Mouse (Mus musculus) stomach, embryonic 15.5 days (tissue): ENCODE measurements at regions not wholly inside any gene's neighbourhood (a gene's known extent, or its start where the extent isn't known, plus 50 kb on each side); places are given as distances from the start of the nearest gene placed in this dataset.

Source experiments
- ATAC-seq: fragments of 200-750 bp; cut with Nextera tagmentation; 2 replicates; pipeline ENCODE4 v1.8.0; 2017; ENCODE audit warnings: low read depth, moderate number of reproducible peaks, moderate TSS enrichment; ENCODE audit not compliant: insufficient read depth, low FRiP score
- H3K27ac ChIP-seq: fragments of 300-500 bp; sonication (generic); 2 replicates; pipeline ENCODE4 v1.5.1; 2015; ENCODE audit warnings: mild to moderate bottlenecking, inconsistent platforms
- H3K27me3 ChIP-seq: fragments of 300-500 bp; sonication (generic); replicated peaks from 2 replicates; pipeline ENCODE4 v1.6.1; 2015; ENCODE audit warnings: inconsistent platforms
- H3K36me3 ChIP-seq: fragments of 300-500 bp; sonication (generic); 2 replicates; pipeline ENCODE4 v1.6.1; 2015; ENCODE audit warnings: inconsistent platforms
- H3K4me1 ChIP-seq: fragments of 300-500 bp; sonication (generic); 2 replicates; pipeline ENCODE4 v1.6.1; 2015; ENCODE audit warnings: inconsistent platforms
- H3K4me2 ChIP-seq: fragments of 300-500 bp; sonication (generic); 2 replicates; pipeline ENCODE4 v1.6.1; 2015; ENCODE audit warnings: mild to moderate bottlenecking, inconsistent platforms
- H3K4me3 ChIP-seq: fragments of 300-500 bp; sonication (generic); replicated peaks from 2 replicates; pipeline ENCODE4 v1.5.1; 2015; ENCODE audit warnings: inconsistent platforms
- H3K9ac ChIP-seq: fragments of 300-500 bp; sonication (generic); 2 replicates; pipeline ENCODE4 v1.6.1; 2015; ENCODE audit warnings: inconsistent platforms
- H3K9me3 ChIP-seq: fragments of 300-500 bp; sonication (generic); 2 replicates; pipeline ENCODE4 v1.6.1; 2016; ENCODE audit warnings: inconsistent platforms
- WGBS: fragments of 180-500 bp; shearing (Covaris S2); methylation state at CpG from one replicate; pipeline ENCODE4 v1.1.7; 2015; 5-methylcytosine and 5-hydroxymethylcytosine counted together

DNA sequence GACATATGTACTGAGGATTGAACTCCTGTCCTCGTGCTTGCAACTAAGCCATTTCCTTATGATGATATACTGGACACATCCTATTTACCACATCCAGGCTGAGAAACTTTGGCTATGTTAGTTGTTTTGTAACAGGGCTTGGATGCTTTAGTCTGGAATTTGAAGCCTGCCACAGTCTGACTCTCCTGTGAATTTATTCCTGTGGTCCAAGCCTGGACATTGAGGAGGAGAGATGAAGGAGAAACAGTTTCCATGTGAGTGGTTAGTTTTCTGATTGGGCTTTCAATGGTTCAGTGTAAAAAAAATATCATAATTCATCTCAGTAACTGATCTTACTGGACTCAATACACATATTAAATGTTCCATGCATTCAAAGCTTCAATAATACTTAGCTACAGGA is 422.6 kb downstream of the Etnk1 start:
- no peaks in the 10 kb centered on the region for H3K36me3 ChIP-seq
- no peak overlapping the region for H3K4me2 ChIP-seq
- no peaks in the 10 kb centered on the region for H3K27me3 ChIP-seq
- no peak overlapping the region for H3K9ac ChIP-seq
- ATAC-seq, result no peak
- no peaks in the 10 kb centered on the region for H3K4me1 ChIP-seq
- WGBS, result 46% methylated on average over 1 of the region's 1 CpGs
- H3K9me3 ChIP-seq, result no peaks in the 10 kb centered on the region
- H3K27ac ChIP-seq, result no peak overlapping the region
- H3K4me3 ChIP-seq, result no peak overlapping the region

DNA sequence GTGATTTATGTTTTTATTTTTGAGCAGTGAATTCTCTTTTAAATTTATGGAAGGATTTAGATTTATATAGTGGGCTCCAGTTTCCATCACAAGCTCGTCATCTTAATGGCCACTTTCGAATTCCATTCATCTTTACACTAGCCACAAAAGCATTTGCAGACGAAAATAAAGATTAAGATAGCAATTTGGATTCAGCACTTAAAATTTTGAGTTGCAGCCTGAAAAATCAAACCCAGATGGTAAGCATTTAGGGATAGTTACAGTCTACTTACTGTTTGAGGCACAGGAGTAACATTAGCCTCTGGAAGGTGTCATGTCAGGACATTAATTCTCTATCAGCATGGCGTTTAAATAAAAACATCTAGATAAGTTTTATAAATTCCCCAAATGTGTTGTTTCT is 423.2 kb downstream of the Etnk1 start:
- no peaks in the 10 kb centered on the region for H3K27me3 ChIP-seq
- no peak overlapping the region for H3K9ac ChIP-seq
- H3K27ac ChIP-seq, result no peak overlapping the region
- no peaks in the 10 kb centered on the region for H3K4me1 ChIP-seq
- no peak for ATAC-seq
- no peaks in the 10 kb centered on the region for H3K9me3 ChIP-seq
- no peaks in the 10 kb centered on the region for H3K36me3 ChIP-seq
- no peak overlapping the region for H3K4me2 ChIP-seq
- H3K4me3 ChIP-seq, result no peak overlapping the region
- WGBS, result 47% methylated on average over 4 of the region's 4 CpGs

DNA sequence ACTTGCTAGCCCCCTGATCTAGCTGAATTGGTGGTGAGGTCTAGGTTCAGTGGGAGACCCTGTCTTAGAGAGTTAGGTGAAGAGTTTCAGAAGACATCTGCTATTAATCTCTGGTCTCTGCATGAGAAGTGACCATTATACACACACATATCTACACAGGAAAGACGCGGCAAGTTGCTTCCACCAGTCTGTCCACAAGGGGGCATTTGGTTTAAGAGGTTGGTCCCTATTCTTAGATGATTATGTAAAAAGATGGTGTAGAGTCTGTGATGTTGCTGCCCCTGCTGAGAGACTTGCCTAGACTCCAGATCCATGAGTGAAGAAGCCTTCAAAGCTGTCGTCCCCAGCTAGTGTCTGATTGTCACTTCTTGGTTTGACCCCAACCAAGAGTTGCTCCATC is 425.5 kb downstream of the Etnk1 start:
- H3K27me3 ChIP-seq, result no peaks in the 10 kb centered on the region
- no peak overlapping the region for H3K4me3 ChIP-seq
- H3K36me3 ChIP-seq, result no peaks in the 10 kb centered on the region
- no peaks in the 10 kb centered on the region for H3K9me3 ChIP-seq
- H3K27ac ChIP-seq, result no peak overlapping the region
- WGBS, result 95% methylated on average over 3 of the region's 3 CpGs
- ATAC-seq, result no peak
- no peak overlapping the region for H3K9ac ChIP-seq
- no peak overlapping the region for H3K4me2 ChIP-seq
- no peaks in the 10 kb centered on the region for H3K4me1 ChIP-seq

GRCm38 (mm10) chr6:143595486-143595885 is 428.5 kb downstream of the Etnk1 start:
- WGBS, result 35% methylated on average over 2 of the region's 2 CpGs
- Histone ChIP-seq H3K4me2 (no peak overlapping the region), H3K4me1 (no peaks in the 10 kb centered on the region), H3K9me3 (no peaks in the 10 kb centered on the region), H3K27me3 (no peaks in the 10 kb centered on the region), H3K9ac (no peak overlapping the region), H3K4me3 (no peak overlapping the region), H3K27ac (no peak overlapping the region), H3K36me3 (no peaks in the 10 kb centered on the region)
- ATAC-seq, result no peak

DNA sequence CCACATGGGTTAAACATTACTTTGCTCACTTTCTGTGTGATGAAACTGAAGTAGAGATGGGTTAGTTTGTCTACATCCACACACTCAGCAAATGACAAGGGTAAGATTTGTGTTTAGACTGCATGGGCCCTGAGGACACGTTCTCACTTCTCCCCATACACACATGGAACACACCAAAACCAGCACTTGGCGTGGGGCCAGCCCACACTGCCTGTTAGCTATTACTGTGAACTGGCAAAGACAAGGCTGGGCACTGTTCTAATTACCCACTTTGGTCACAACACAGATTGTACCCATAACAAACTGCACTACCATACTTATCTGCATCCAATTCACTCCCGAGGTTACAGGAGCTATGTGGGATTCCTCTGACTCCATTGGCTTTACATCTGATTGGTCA is 430.4 kb downstream of the Etnk1 start:
- WGBS, result 74% methylated on average over 3 of the region's 3 CpGs
- Histone ChIP-seq H3K9me3 (no peaks in the 10 kb centered on the region), H3K27me3 (no peaks in the 10 kb centered on the region), H3K27ac (no peak overlapping the region), H3K4me2 (no peak overlapping the region), H3K4me3 (no peak overlapping the region), H3K9ac (no peak overlapping the region), H3K4me1 (no peaks in the 10 kb centered on the region), H3K36me3 (no peaks in the 10 kb centered on the region)
- ATAC-seq, result no peak

DNA sequence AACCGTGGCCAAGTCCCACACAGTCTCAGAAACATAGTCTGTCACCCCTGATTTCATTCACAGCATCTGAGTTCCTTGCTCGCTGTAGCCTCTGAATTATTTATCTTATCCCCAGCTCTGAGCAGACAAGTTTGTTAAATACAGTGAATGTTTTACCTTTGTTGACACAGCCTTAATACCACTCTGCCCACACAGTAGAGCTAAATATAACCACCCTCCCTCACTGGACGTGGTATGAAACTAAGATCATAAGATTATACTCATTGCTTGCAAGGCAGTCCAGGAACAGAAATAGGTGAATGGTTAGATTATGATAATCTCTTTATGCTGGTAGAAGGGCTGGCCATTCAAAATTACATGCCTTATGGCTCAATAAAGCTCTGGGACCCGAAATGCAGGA is 431.9 kb downstream of the Etnk1 start:
- Histone ChIP-seq H3K4me2 (no peak overlapping the region), H3K27me3 (no peaks in the 10 kb centered on the region), H3K27ac (peak overlapping the region; percentile 22; the same call in 1 of the 2 replicates), H3K9me3 (no peaks in the 10 kb centered on the region), H3K4me3 (no peak overlapping the region), H3K36me3 (no peaks in the 10 kb centered on the region), H3K4me1 (no peaks in the 10 kb centered on the region), H3K9ac (no peak overlapping the region)
- ATAC-seq, result peak; percentile 92
- WGBS, result 36% methylated on average over 4 of the region's 4 CpGs

DNA sequence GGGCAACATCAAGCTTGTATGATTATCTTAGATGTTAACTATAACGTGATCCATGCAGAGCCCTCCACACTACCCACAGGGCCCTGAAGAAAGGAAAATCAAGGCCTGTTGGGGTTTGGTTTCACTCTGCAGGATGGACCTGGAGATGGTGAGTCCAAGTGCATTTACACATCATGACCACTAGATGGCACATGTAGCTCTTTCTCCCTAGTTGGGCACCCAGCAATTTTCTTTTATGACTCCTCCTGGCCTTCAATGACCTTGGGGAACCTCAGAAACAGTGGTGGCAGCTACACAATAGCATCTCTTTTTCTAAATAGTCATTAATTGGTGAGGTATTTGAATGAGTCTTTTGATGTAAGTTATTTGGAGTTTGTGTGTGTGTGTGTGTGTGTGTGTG is 442.1 kb downstream of the Etnk1 start:
- Histone ChIP-seq H3K4me1 (no peaks in the 10 kb centered on the region), H3K27ac (no peak overlapping the region), H3K4me2 (no peak overlapping the region), H3K27me3 (no peaks in the 10 kb centered on the region), H3K9ac (no peak overlapping the region), H3K36me3 (no peaks in the 10 kb centered on the region), H3K9me3 (no peaks in the 10 kb centered on the region), H3K4me3 (no peak overlapping the region)
- WGBS, result 81% methylated on average over 1 of the region's 1 CpGs
- ATAC-seq, result no peak

GRCm38 (mm10) chr6:143612966-143613365 is 445.9 kb downstream of the Etnk1 start:
- Histone ChIP-seq H3K36me3 (no peaks in the 10 kb centered on the region), H3K4me2 (no peak overlapping the region), H3K27me3 (no peaks in the 10 kb centered on the region), H3K9me3 (no peaks in the 10 kb centered on the region), H3K4me1 (no peaks in the 10 kb centered on the region), H3K27ac (no peak overlapping the region), H3K9ac (no peak overlapping the region), H3K4me3 (no peak overlapping the region)
- ATAC-seq, result no peak
- WGBS, result 72% methylated on average over 10 of the region's 10 CpGs

DNA sequence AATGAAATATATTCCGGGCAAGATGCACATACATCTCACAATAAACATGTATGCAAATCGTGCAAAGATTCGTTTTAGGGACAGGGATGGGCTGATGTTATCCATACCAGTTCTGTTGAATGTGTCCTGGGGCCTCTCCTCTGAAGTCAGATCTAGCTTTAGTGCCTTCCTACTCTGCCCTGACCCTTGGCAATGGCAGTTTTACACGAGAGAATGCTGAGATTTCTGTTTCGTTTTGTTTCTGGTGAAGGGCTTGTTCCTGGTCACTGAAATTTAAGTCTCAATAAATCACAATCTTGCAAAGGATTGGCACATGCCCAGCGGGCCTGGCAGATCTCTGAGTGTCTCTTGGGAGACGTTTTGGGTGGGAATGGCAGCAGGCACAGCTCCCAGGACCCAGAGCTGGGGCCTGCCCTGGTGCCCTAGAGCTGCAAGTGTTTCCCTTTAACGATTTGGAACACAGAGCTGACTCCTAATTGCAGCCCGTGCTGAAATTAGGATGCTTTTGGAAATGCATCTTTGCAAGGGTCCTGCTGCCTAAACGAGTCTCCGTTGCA is 447.5 kb downstream of the Etnk1 start:
- no peaks in the 10 kb centered on the region for H3K36me3 ChIP-seq
- H3K9me3 ChIP-seq, result no peaks in the 10 kb centered on the region
- H3K4me2 ChIP-seq, result no peak overlapping the region
- no peaks in the 10 kb centered on the region for H3K4me1 ChIP-seq
- 77% methylated on average over 11 of the region's 11 CpGs for WGBS
- no peak overlapping the region for H3K27ac ChIP-seq
- no peaks in the 10 kb centered on the region for H3K27me3 ChIP-seq
- no peak overlapping the region for H3K9ac ChIP-seq
- H3K4me3 ChIP-seq, result no peak overlapping the region
- no peak for ATAC-seq

GRCm38 (mm10) chr6:143615361-143615760 is 448.3 kb downstream of the Etnk1 start:
- Histone ChIP-seq H3K4me3 (no peak overlapping the region), H3K36me3 (no peaks in the 10 kb centered on the region), H3K27me3 (no peaks in the 10 kb centered on the region), H3K4me2 (no peak overlapping the region), H3K4me1 (no peaks in the 10 kb centered on the region), H3K9ac (no peak overlapping the region), H3K27ac (no peak overlapping the region), H3K9me3 (no peaks in the 10 kb centered on the region)
- no peak for ATAC-seq
- WGBS, result 70% methylated on average over 8 of the region's 8 CpGs

- H3K9me3 ChIP-seq, result no peaks in the 10 kb centered on the region
- no peaks in the 10 kb centered on the region for H3K36me3 ChIP-seq
- H3K9ac ChIP-seq, result no peak overlapping the region
- WGBS, result 73% methylated on average over 4 of the region's 4 CpGs
- no peaks in the 10 kb centered on the region for H3K4me1 ChIP-seq
- H3K27me3 ChIP-seq, result no peaks in the 10 kb centered on the region
- no peak overlapping the region for H3K4me3 ChIP-seq
- no peak overlapping the region for H3K27ac ChIP-seq
- ATAC-seq, result no peak
- H3K4me2 ChIP-seq, result no peak overlapping the region
Observed at GRCm38 (mm10) chr6:143616386-143616785, 449.4 kb downstream of the Etnk1 start.

- H3K36me3 ChIP-seq, result no peaks in the 10 kb centered on the region
- H3K4me3 ChIP-seq, result no peak overlapping the region
- no peaks in the 10 kb centered on the region for H3K4me1 ChIP-seq
- H3K4me2 ChIP-seq, result no peak overlapping the region
- no peak overlapping the region for H3K27ac ChIP-seq
- H3K9me3 ChIP-seq, result no peaks in the 10 kb centered on the region
- WGBS, result 54% methylated on average over 10 of the region's 10 CpGs
- no peak overlapping the region for H3K9ac ChIP-seq
- no peaks in the 10 kb centered on the region for H3K27me3 ChIP-seq
- ATAC-seq, result no peak
Observed at GRCm38 (mm10) chr6:143618558-143618957, 451.5 kb downstream of the Etnk1 start.

DNA sequence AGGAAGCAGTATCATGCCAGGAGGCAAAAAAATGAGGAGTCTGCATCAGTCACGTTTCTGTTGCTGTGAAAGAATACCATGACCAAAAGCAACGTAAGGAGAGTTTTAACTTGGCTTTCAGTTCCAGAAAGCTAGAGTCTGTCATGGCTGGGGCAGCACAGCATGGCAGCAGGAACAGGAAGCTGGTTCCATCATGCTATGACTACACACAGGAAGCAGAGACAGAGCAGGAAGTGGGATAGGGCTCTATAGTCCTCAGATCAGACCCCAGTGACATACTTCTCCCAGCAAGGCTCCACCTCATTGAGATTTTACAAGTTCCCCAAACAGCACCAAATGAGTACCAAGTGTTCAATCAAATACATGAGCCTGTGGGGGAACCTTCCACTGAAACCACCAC is 453.6 kb downstream of the Etnk1 start:
- no peak for ATAC-seq
- 81% methylated on average over 2 of the region's 2 CpGs for WGBS
- H3K9ac ChIP-seq, result no peak overlapping the region
- no peak overlapping the region for H3K4me3 ChIP-seq
- no peak overlapping the region for H3K27ac ChIP-seq
- H3K4me2 ChIP-seq, result no peak overlapping the region
- no peaks in the 10 kb centered on the region for H3K36me3 ChIP-seq
- no peaks in the 10 kb centered on the region for H3K27me3 ChIP-seq
- H3K9me3 ChIP-seq, result no peaks in the 10 kb centered on the region
- H3K4me1 ChIP-seq, result no peaks in the 10 kb centered on the region
